Mouse (Mus musculus): ENCODE measurements around the gene Disp2. TPM values are rescaled to one million over a fixed set of nuclear protein-coding genes. Genes with fewer than 3 reads are reported as not detected.

Disp2 gene
- polyA plus RNA-seq, 1 experiment from 2014 or later: 65.8 TPM

DNA sequence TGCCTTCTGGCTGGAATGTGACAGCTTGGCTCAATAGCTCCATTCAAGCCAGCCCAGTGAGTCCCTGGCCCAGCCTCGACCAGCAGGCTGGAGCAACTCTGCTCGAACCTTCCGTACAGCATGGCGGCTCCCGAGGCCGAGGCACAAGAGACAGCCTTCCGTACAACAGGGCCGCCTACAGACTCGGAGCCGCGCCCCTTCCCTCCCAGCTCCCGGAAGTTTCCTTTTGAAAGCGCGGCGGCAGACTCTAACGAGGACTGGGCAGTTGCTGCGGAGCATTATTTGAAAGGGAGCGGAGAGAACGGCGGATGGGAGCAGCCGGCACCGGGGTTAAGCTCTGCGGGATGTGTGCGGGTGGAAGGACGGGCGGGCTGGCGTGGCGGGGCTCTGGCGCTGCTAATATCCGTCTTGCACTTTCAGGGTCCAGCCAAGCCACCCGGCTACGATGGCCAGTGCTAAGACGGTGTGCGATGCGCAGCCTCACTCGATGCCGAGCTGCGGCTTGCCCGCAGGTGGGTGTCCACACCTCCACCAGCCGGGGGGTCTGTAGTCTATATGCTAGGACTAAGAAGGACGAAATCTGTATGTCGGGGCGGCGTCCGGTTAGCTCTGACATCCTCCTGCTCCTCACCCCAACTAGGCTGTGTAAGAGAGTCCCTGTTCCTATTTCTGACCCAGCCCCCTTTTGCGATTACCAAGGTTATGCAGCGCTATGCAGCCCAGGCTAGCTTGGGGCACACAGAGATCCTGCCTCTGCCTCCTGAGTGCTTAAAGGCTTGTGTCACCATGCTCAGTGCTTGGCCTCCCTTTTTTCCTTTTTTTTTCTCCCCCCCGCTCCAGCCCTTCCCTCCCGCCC is 34.7 kb downstream of the Disp2 start, which contains the start of gene Knstrn:
Gene Knstrn (plus strand): TSS at position 23 of the 856 bp plus-strand sequence.
- no peak within 1 kb of the TSS for H3K27ac ChIP-seq
- DNase-seq (ENCODE audit: low spot score) (peak; percentile 94), ATAC-seq (ENCODE audit: low FRiP score) (peak; percentile 93)
- peak within 1 kb of the TSS; percentile 55 for H3K4me3 ChIP-seq (replicated peaks; ENCODE audit: low read length)
- WGBS: under 1% methylated on average over 49 of the region's 49 CpGs
- H3K27me3 ChIP-seq (ENCODE audit: control insufficient read depth, insufficient read depth, low read length): no peaks in the 10 kb centered on the region
- H3K9me3 ChIP-seq (ENCODE audit: control insufficient read depth, low read length): no peaks in the 10 kb centered on the region
- peak within 1 kb of the TSS; percentile 44; the same call in 1 of the 2 replicates for H3K9ac ChIP-seq
- peak within 1 kb of the TSS; percentile 76 for H3K4me2 ChIP-seq (replicated peaks)
- H3K36me3 ChIP-seq (replicated peaks; ENCODE audit: control insufficient read depth, insufficient read depth): no peaks in the 10 kb centered on the region
- peaks cover 4% of the 10 kb centered on the region; the same call in 1 of the 2 replicates for H3K4me1 ChIP-seq (replicated peaks; ENCODE audit: control insufficient read depth, insufficient read depth, low read length)

DNA sequence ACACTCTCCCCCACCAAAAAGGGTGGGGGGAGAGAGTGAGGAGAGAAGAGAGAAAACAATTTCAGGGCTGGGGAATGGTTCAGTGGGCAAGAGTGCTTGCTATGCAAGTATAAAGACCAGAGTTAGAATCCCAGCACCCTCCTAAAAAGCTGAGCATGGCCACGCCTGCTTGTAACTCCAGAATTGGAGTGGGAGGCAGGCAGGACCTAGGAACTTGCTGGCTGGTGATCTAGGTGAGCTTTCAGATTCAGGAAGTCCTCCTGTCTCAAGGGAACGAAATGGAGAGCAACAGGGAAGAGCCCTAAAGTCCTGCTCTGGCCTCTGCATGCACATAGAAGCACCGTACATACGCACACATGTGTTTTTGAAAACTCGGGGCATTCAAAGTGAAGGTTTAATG is 43.3 kb downstream of the Disp2 start:
- Histone ChIP-seq H3K36me3 (replicated peaks; ENCODE audit: control insufficient read depth, insufficient read depth) (no peaks in the 10 kb centered on the region), H3K4me2 (replicated peaks) (no peak overlapping the region), H3K4me1 (replicated peaks; ENCODE audit: control insufficient read depth, insufficient read depth, low read length) (no peaks in the 10 kb centered on the region), H3K27ac (no peak overlapping the region), H3K9ac (no peak overlapping the region), H3K9me3 (ENCODE audit: control insufficient read depth, low read length) (no peaks in the 10 kb centered on the region), H3K27me3 (ENCODE audit: control insufficient read depth, insufficient read depth, low read length) (no peaks in the 10 kb centered on the region), H3K4me3 (replicated peaks; ENCODE audit: low read length) (no peak overlapping the region)
- DNase-seq (ENCODE audit: low spot score): no peak
- WGBS: 95% methylated on average over 5 of the region's 5 CpGs
- no peak for ATAC-seq (ENCODE audit: low FRiP score)

DNA sequence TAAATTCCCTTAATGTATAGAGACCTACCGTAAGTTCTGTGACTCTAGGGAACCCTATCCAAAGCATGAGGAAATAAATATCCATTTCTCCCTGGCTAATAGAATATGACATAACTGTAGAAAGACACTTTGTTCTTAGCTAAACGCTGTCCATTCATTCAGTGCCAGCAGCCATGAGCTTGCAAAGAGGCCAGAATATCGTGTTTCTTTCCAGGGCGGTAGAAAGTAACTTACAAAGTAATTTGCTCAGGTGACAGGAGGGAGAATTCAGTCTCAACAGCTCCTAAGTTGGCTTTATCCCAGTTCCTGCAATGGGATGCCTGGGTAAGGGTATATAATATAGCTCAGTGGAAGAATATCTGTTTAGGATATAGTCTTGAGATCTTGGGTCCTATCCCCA is 44.9 kb downstream of the Disp2 start:
- WGBS: 97% methylated on average over 4 of the region's 4 CpGs
- Histone ChIP-seq H3K4me1 (replicated peaks; ENCODE audit: control insufficient read depth, insufficient read depth, low read length) (no peaks in the 10 kb centered on the region), H3K9ac (no peak overlapping the region), H3K4me3 (replicated peaks; ENCODE audit: low read length) (no peak overlapping the region), H3K9me3 (ENCODE audit: control insufficient read depth, low read length) (no peaks in the 10 kb centered on the region), H3K27me3 (ENCODE audit: control insufficient read depth, insufficient read depth, low read length) (no peaks in the 10 kb centered on the region), H3K27ac (no peak overlapping the region), H3K4me2 (replicated peaks) (no peak overlapping the region), H3K36me3 (replicated peaks; ENCODE audit: control insufficient read depth, insufficient read depth) (no peaks in the 10 kb centered on the region)
- DNase-seq (ENCODE audit: low spot score): no peak
- ATAC-seq (ENCODE audit: low FRiP score): no peak

DNA sequence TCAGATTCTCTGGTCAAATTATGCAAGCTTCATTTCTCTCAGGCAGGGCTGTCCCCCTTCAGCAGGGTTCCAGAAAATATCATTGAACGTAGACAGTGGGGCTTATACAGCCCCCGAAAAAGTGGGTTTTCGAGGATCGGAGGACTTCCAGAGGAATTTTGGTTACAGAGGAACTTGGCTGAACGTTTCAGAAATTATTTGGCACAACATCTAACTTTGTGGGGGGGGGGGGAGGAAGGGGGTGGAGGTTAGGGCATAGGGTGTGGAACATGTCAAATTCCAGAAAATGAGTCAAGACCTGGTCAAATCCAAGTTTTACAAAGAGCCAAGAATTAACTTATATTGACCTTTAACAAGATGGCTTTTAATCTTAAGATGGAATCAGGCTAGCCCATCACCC is 49.6 kb downstream of the Disp2 start:
- WGBS: 97% methylated on average over 5 of the region's 5 CpGs
- Histone ChIP-seq H3K4me1 (replicated peaks; ENCODE audit: control insufficient read depth, insufficient read depth, low read length) (no peaks in the 10 kb centered on the region), H3K36me3 (replicated peaks; ENCODE audit: control insufficient read depth, insufficient read depth) (no peaks in the 10 kb centered on the region; the same call in 1 of the 2 replicates)

DNA sequence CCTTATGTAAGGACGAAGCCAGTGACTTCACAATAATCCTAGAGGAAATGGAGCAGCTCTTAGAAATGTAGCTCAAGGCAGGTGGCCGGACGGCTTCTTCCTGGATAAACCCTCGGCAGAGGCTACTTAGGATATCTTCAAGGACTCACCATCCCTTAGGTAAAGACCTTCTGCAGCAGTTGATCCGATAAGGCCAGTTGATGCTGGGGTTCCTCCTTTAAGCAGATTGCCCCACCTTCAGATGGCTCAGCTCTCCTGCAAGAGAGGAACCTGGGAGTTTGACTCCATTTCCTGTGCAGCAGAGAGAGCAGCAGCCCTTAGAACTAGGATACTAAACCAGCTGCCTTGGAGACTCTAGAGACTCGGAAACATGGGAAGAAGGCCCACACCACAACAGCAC is 54.5 kb downstream of the Disp2 start:
- ATAC-seq (ENCODE audit: low FRiP score): no peak
- Histone ChIP-seq H3K4me2 (replicated peaks) (no peak overlapping the region), H3K27me3 (ENCODE audit: control insufficient read depth, insufficient read depth, low read length) (no peaks in the 10 kb centered on the region), H3K4me3 (replicated peaks; ENCODE audit: low read length) (no peak overlapping the region), H3K9me3 (ENCODE audit: control insufficient read depth, low read length) (no peaks in the 10 kb centered on the region), H3K9ac (no peak overlapping the region), H3K4me1 (replicated peaks; ENCODE audit: control insufficient read depth, insufficient read depth, low read length) (no peaks in the 10 kb centered on the region), H3K36me3 (replicated peaks; ENCODE audit: control insufficient read depth, insufficient read depth) (no peaks in the 10 kb centered on the region; the same call in 1 of the 2 replicates), H3K27ac (no peak overlapping the region)
- DNase-seq (ENCODE audit: low spot score): no peak
- WGBS: 97% methylated on average over 6 of the region's 6 CpGs

More for the DNA sequence above, 49.6 kb downstream of the Disp2 start:
- H3K27ac ChIP-seq: no peak overlapping the region
- H3K27me3 ChIP-seq (ENCODE audit: control insufficient read depth, insufficient read depth, low read length): no peaks in the 10 kb centered on the region
- ATAC-seq (ENCODE audit: low FRiP score) (no peak), DNase-seq (ENCODE audit: low spot score) (no peak)
- H3K4me3 ChIP-seq (replicated peaks; ENCODE audit: low read length): no peak overlapping the region
- H3K9ac ChIP-seq: no peak overlapping the region
- no peak overlapping the region for H3K4me2 ChIP-seq (replicated peaks)
- no peaks in the 10 kb centered on the region for H3K9me3 ChIP-seq (ENCODE audit: control insufficient read depth, low read length)

DNA sequence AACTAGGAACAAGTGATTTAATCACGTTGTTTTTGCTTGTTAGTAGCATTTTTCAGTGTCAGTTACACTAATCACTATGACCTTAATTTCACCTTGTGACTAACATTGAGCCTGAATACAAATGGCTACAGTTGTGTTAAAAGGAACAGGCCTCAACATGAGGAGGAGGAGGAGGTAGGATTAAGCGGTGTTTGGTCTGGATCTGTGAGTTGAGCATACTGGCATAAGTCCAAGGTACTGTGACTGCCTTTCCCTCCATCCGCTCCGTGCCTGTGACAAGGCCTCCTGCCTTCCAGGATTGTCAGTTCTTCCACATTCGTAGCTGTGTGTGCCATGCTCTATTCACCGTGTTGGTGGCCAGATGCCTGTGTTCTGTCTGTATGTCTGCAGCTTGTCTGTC is 55.6 kb downstream of the Disp2 start:
- no peaks in the 10 kb centered on the region for H3K4me1 ChIP-seq (replicated peaks; ENCODE audit: control insufficient read depth, insufficient read depth, low read length)
- no peak overlapping the region for H3K9ac ChIP-seq
- no peaks in the 10 kb centered on the region for H3K27me3 ChIP-seq (ENCODE audit: control insufficient read depth, insufficient read depth, low read length)
- H3K36me3 ChIP-seq (replicated peaks; ENCODE audit: control insufficient read depth, insufficient read depth): no peaks in the 10 kb centered on the region; the same call in 1 of the 2 replicates
- ATAC-seq (ENCODE audit: low FRiP score): no peak
- WGBS: 86% methylated on average over 6 of the region's 6 CpGs
- no peak overlapping the region for H3K4me3 ChIP-seq (replicated peaks; ENCODE audit: low read length)
- H3K27ac ChIP-seq: no peak overlapping the region
- no peak overlapping the region for H3K4me2 ChIP-seq (replicated peaks)
- H3K9me3 ChIP-seq (ENCODE audit: control insufficient read depth, low read length): no peaks in the 10 kb centered on the region
- DNase-seq (ENCODE audit: low spot score): no peak

DNA sequence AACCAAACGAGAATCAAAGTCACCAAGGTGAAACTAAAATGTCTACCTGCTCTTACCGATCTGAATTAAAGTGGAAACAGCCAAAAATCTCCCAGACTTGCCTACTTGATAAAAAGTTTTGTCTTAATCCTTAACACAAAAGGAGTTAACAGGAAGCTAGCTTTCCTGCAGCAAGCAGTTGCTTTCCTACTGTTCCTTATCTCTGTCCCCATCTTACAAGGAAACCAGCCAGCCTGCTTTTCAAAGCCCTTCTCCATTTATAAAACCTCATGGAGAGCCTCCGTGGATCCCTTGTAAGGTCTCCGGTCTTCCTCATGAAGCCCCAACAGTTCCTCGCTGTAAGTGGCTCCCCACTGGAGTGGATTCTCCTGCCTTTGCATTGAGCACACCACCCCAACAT is 58.8 kb downstream of the Disp2 start:
- Histone ChIP-seq H3K4me2 (replicated peaks) (no peak overlapping the region), H3K36me3 (replicated peaks; ENCODE audit: control insufficient read depth, insufficient read depth) (no peaks in the 10 kb centered on the region; the same call in 1 of the 2 replicates), H3K4me3 (replicated peaks; ENCODE audit: low read length) (no peak overlapping the region), H3K4me1 (replicated peaks; ENCODE audit: control insufficient read depth, insufficient read depth, low read length) (no peaks in the 10 kb centered on the region), H3K9me3 (ENCODE audit: control insufficient read depth, low read length) (no peaks in the 10 kb centered on the region), H3K9ac (no peak overlapping the region), H3K27ac (no peak overlapping the region), H3K27me3 (ENCODE audit: control insufficient read depth, insufficient read depth, low read length) (no peaks in the 10 kb centered on the region)
- no peak for DNase-seq (ENCODE audit: low spot score)
- 59% methylated on average over 5 of the region's 5 CpGs for WGBS
- no peak for ATAC-seq (ENCODE audit: low FRiP score)

DNA sequence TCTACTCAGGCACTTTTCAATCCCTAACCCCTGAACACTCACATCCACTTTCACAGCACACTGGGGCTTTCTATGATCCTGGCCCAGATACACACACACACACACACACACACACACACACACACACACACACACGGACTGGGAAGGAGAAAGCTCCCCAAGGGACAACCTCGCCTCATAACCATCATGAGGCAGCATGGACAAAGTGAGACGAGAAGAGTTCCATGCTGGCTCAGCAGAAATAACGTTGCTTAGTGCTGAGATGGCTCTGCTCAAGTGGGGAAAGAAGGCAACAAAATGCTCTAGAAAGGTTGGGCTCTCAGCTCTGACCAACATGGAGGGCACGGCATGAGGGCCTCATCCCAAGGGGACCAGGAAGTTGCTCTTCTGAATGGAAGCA is 61.7 kb downstream of the Disp2 start:
- no peaks in the 10 kb centered on the region for H3K4me1 ChIP-seq (replicated peaks; ENCODE audit: control insufficient read depth, insufficient read depth, low read length)
- no peaks in the 10 kb centered on the region for H3K36me3 ChIP-seq (replicated peaks; ENCODE audit: control insufficient read depth, insufficient read depth)
- H3K27me3 ChIP-seq (ENCODE audit: control insufficient read depth, insufficient read depth, low read length): no peaks in the 10 kb centered on the region
- H3K27ac ChIP-seq: no peak overlapping the region
- WGBS: 78% methylated on average over 5 of the region's 5 CpGs
- H3K4me2 ChIP-seq (replicated peaks): no peak overlapping the region
- DNase-seq (ENCODE audit: low spot score) (no peak), ATAC-seq (ENCODE audit: low FRiP score) (no peak)
- H3K9ac ChIP-seq: no peak overlapping the region
- H3K9me3 ChIP-seq (ENCODE audit: control insufficient read depth, low read length): no peaks in the 10 kb centered on the region
- no peak overlapping the region for H3K4me3 ChIP-seq (replicated peaks; ENCODE audit: low read length)

DNA sequence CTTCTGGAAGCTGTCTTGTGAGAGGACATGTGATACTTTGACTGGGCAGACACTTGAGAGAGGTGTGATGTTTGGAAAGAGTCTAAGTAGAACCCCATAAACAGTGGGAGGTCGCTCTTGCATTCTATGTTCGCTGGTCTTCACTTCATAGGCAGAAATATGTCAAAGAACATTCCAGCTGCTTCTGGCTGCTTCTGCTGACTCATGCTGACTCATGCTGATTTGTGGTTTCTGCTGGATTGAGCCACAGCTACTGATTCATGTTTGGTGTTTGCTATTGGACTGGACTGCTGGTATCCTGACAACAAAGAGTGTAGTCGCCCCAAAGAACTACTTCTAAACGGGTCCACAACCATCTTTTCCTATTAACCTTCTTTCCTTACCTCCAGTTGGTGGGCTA is 62.3 kb downstream of the Disp2 start:
- no peaks in the 10 kb centered on the region for H3K27me3 ChIP-seq (ENCODE audit: control insufficient read depth, insufficient read depth, low read length)
- no peak overlapping the region for H3K27ac ChIP-seq
- ATAC-seq (ENCODE audit: low FRiP score) (no peak), DNase-seq (ENCODE audit: low spot score) (no peak)
- H3K9me3 ChIP-seq (ENCODE audit: control insufficient read depth, low read length): no peaks in the 10 kb centered on the region
- no peak overlapping the region for H3K4me2 ChIP-seq (replicated peaks)
- H3K36me3 ChIP-seq (replicated peaks; ENCODE audit: control insufficient read depth, insufficient read depth): no peaks in the 10 kb centered on the region
- no peak overlapping the region for H3K4me3 ChIP-seq (replicated peaks; ENCODE audit: low read length)
- no peak overlapping the region for H3K9ac ChIP-seq
- WGBS: 94% methylated on average over 4 of the region's 4 CpGs
- no peaks in the 10 kb centered on the region for H3K4me1 ChIP-seq (replicated peaks; ENCODE audit: control insufficient read depth, insufficient read depth, low read length)
